Mouse (Mus musculus): ENCODE results near the gene Atic.

GRCm38 (mm10) chr1:71593184-71593583 is 36.2 kb downstream of the Atic start:
- TF ChIP-seq MYOD1 (IDR thresholded peaks at IDR 0.05; ENCODE audit: control insufficient read depth in 1 of 3, insufficient read length in 2 of 3, low read depth in 2 of 3) (no peak), POLR2A (IDR thresholded peaks at IDR 0.05; ENCODE audit: insufficient read length, low read depth) (no peak)

All from myocyte (in vitro differentiated cells).